9 mouse cellular contexts compared by ENCODE assay signal in the genomic region with DNA sequence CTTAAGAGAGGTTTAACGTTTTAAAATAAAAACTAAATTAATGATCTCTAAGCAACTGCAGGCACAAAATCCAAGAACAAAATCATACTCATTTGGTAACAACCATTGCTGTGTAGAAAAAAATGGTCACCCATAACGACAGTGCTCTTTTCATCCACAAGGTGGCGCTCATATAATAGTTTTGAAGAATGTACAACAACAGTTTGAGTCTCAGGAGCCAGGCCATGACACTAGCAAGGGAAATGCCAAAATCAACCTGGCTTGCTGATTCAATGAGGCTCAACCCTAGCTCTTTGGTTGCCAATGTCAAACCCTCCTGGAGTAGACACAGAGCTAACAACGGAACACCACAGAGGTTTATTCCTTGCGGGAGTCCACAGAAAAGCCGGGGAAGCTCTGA. TPM values are rescaled to one million over a fixed set of nuclear protein-coding genes. Genes with fewer than 3 reads are reported as not detected.
DNase-seq lines count a peak whose midpoint lies in the region; ATAC-seq and TF ChIP-seq lines count a peak whose summit lies in the region.
"Had no signal": no experiment of that assay in that cellular context is flagged by ENCODE, and none has a peak within 500 bp of the region (broad histone marks: within the 10 kb centered on the region; RNA-seq: fewer than 3 reads in every experiment).

No protein-coding gene starts in this region.

- no peak overlapping the region for H3K4me2 ChIP-seq in liver, postnatal 0 days (ENCODE audit: low read depth, low read length)
- H3K4me2 ChIP-seq: heart, embryonic 15.5 days had no signal

- no peak for TF ChIP-seq EP300 in liver, postnatal 0 days (IDR thresholded peaks at IDR 0.05; ENCODE audit: low read depth)

- H3K4me1 ChIP-seq in liver, postnatal 0 days (ENCODE audit: insufficient read depth) = no peaks in the 10 kb centered on the region

- intact Hi-C loops in gastrocnemius, postnatal 14 days (cut with DNase I; ENCODE audit: low total_unique reads) = loop anchor here (2.0 to 10.0 kb wide), 3 partner anchors 129 to 749 kb away; a partner anchor contains a TSS

- DNase-seq in A20 (ENCODE audit: low read depth, low spot score) = peak; percentile 63
- peak; percentile 67 for DNase-seq in MN1 (ENCODE audit: low spot score)
- DNase-seq in cerebellum, adult 8-10 months = peak; percentile 85
- peak; percentile 64 for DNase-seq in gastrocnemius, postnatal 14 days
- DNase-seq in kidney, postnatal 10 days = peak; percentile 88
- DNase-seq in liver, postnatal 0 days = peak; percentile 73
- DNase-seq in right cerebral cortex, adult 18-20 months = peak; percentile 72

- no peak; the same call in 1 of the 2 replicates for ATAC-seq in liver, postnatal 0 days
- no peak for ATAC-seq in erythroid progenitor cell, adult 5-6 weeks (replicated peaks; ENCODE audit: low FRiP score, poor library complexity, severe bottlenecking)

- WGBS in liver, postnatal 0 days (ENCODE audit: insufficient replicate concordance) = 35% methylated on average over 6 of the region's 6 CpGs

- no peaks in the 10 kb centered on the region for H3K27me3 ChIP-seq in liver, postnatal 0 days (ENCODE audit: insufficient read depth, low read length)
- H3K27me3 ChIP-seq: heart, embryonic 15.5 days had no signal

- H3K9me3 ChIP-seq in liver, postnatal 0 days (ENCODE audit: low read length) = no peaks in the 10 kb centered on the region
- H3K9me3 ChIP-seq: heart, embryonic 15.5 days had no signal

- no peak overlapping the region for H3K27ac ChIP-seq in liver, postnatal 0 days (ENCODE audit: low read depth)
- H3K27ac ChIP-seq: heart, embryonic 15.5 days had no signal

- H3K9ac ChIP-seq in liver, postnatal 0 days (replicated peaks) = no peak overlapping the region
- H3K9ac ChIP-seq: heart, embryonic 15.5 days had no signal

- H3K36me3 ChIP-seq in liver, postnatal 0 days (replicated peaks; ENCODE audit: insufficient read depth, low read length) = no peaks in the 10 kb centered on the region

- peak; percentile 87 for TF ChIP-seq CTCF in liver, postnatal 0 days (IDR thresholded peaks at IDR 0.05; ENCODE audit: low read depth)

- H3K4me3 ChIP-seq in liver, postnatal 0 days (ENCODE audit: low read depth, low read length) = no peak overlapping the region
- H3K4me3 ChIP-seq: heart, embryonic 15.5 days had no signal

RNA-seq across cellular contexts. Expression of a gene that starts 54.0 kb away (rescaled TPM):
- 1 to 10 TPM; 6.7 to 8.8 TPM for total RNA-seq in gastrocnemius, postnatal 14 days (2021)
- 2.8 and 3.7 TPM in 2 replicates for polyA plus RNA-seq in liver, postnatal 0 days (2015; fragmentation: Nextera tagmentation; extraction: Ambion mirVana)
- total RNA-seq in erythroid progenitor cell, adult 5-6 weeks (2015; ENCODE audit: low replicate concordance) = 1.3 and 2.2 TPM in 2 replicates
- 3.6 TPM in 1 of 2 replicates, not detected in the other for total RNA-seq in erythroid progenitor cell, adult 5-6 weeks (2017; ENCODE audit: low replicate concordance)
